Comparison of ENCODE assay signal across 8 mouse cellular contexts in the genomic region with DNA sequence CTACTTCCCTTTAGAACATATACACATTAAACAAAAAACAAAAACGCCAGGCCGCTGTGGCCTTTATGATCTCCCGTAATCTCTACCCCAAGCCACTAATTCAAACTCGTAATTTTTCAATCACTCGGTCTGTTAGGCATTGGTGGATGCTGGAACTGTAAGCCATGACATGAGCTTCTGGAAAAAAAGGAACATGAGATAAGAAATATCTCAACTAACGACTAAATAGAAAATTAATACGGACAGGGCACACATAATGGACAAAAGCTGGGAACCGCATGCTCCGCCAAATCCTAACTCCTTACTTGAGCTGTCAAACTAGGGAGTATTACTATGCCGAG. TPM values are rescaled to one million over a fixed set of nuclear protein-coding genes. Genes with fewer than 3 reads are reported as not detected.
DNase-seq lines count a peak whose midpoint lies in the region; ATAC-seq lines count a peak whose summit lies in the region.

No protein-coding gene starts in this region.

- H3K36me3 ChIP-seq in lung, embryonic 16.5 days (ENCODE audit: control insufficient read depth, insufficient read depth, low read length): no peaks in the 10 kb centered on the region
- peaks cover 4% of the 10 kb centered on the region for H3K36me3 ChIP-seq in erythroblast, embryonic 14.5 days (ENCODE audit: control insufficient read depth)
- H3K36me3 ChIP-seq in limb, embryonic 10.5 days: no peaks in the 10 kb centered on the region
- H3K36me3 ChIP-seq in neural tube, embryonic 15.5 days: no peaks in the 10 kb centered on the region

- WGBS in lung, embryonic 16.5 days: 40% methylated on average over 10 of the region's 10 CpGs
- 40% methylated on average over 10 of the region's 10 CpGs for WGBS in limb, embryonic 10.5 days
- WGBS in neural tube, embryonic 15.5 days: 45% methylated on average over 10 of the region's 10 CpGs

- no peak for DNase-seq in lung, postnatal 25 days (ENCODE audit: low spot score)
- DNase-seq in limb, embryonic 10.5 days (ENCODE audit: low spot score): no peak
- no peak for DNase-seq in urinary bladder, postnatal 10 days (ENCODE audit: low spot score)
- no peak for DNase-seq in cerebellum, postnatal 10 days
- DNase-seq in thymus, postnatal 10 days (ENCODE audit: low spot score in 2 of 2): no peak

- peak overlapping the region; percentile 82 for H3K9ac ChIP-seq in lung, embryonic 16.5 days (ENCODE audit: low read length)
- H3K9ac ChIP-seq in neural tube, embryonic 15.5 days (replicated peaks): no peak overlapping the region

- H3K4me3 ChIP-seq in lung, embryonic 16.5 days (ENCODE audit: low read length): peak overlapping the region; percentile 70
- peak overlapping the region; percentile 90 for H3K4me3 ChIP-seq in erythroblast, embryonic 14.5 days (replicated peaks)
- H3K4me3 ChIP-seq in limb, embryonic 10.5 days: peak overlapping the region; percentile 71
- peak overlapping the region; percentile 58 for H3K4me3 ChIP-seq in neural tube, embryonic 15.5 days (replicated peaks)

- H3K9me3 ChIP-seq in lung, embryonic 16.5 days (ENCODE audit: control insufficient read depth, low read length): no peaks in the 10 kb centered on the region
- H3K9me3 ChIP-seq in erythroblast, embryonic 14.5 days (ENCODE audit: control insufficient read depth, low read length): peaks cover 7% of the 10 kb centered on the region
- no peaks in the 10 kb centered on the region for H3K9me3 ChIP-seq in limb, embryonic 10.5 days (replicated peaks)
- no peaks in the 10 kb centered on the region for H3K9me3 ChIP-seq in neural tube, embryonic 15.5 days (replicated peaks)

- H3K27ac ChIP-seq in lung, embryonic 16.5 days (ENCODE audit: low read length): no peak overlapping the region; the same call in 1 of the 2 replicates
- peak overlapping the region; percentile 92; the same call in 1 of the 2 replicates for H3K27ac ChIP-seq in limb, embryonic 10.5 days
- peak overlapping the region; percentile 89 for H3K27ac ChIP-seq in neural tube, embryonic 15.5 days (replicated peaks)

- H3K27me3 ChIP-seq in lung, embryonic 16.5 days (ENCODE audit: control insufficient read depth, insufficient read depth, low read depth, low read length): no peaks in the 10 kb centered on the region
- H3K27me3 ChIP-seq in erythroblast, embryonic 14.5 days (ENCODE audit: control insufficient read depth): peaks cover 4% of the 10 kb centered on the region; the same call in 1 of the 2 replicates
- peaks cover 12% of the 10 kb centered on the region for H3K27me3 ChIP-seq in limb, embryonic 10.5 days (ENCODE audit: low read depth, poor library complexity, severe bottlenecking)
- H3K27me3 ChIP-seq in neural tube, embryonic 15.5 days (replicated peaks): no peaks in the 10 kb centered on the region

- H3K4me2 ChIP-seq in lung, embryonic 16.5 days (ENCODE audit: low read depth, low read length): peak overlapping the region; percentile 40; the same call in 1 of the 2 replicates
- peak overlapping the region; percentile 42 for H3K4me2 ChIP-seq in neural tube, embryonic 15.5 days

- 0 out of 2 replicates have a peak, but pooled peaks cover 2% of the 10 kb centered on the region for H3K4me1 ChIP-seq in lung, embryonic 16.5 days (replicated peaks; ENCODE audit: control insufficient read depth, insufficient read depth, low read length)
- H3K4me1 ChIP-seq in erythroblast, embryonic 14.5 days (ENCODE audit: control insufficient read depth): peaks cover 24% of the 10 kb centered on the region
- H3K4me1 ChIP-seq in limb, embryonic 10.5 days: no peaks in the 10 kb centered on the region
- H3K4me1 ChIP-seq in neural tube, embryonic 15.5 days: peaks cover 9% of the 10 kb centered on the region

- no peak for ATAC-seq in lung, embryonic 16.5 days (ENCODE audit: low read depth)
- ATAC-seq in neural tube, embryonic 15.5 days (ENCODE audit: low FRiP score): no peak

RNA-seq across cellular contexts. Expression of gene Thoc2, which starts 8.4 kb away (rescaled TPM):
- 82.7 and 85.4 TPM in 2 replicates for polyA plus RNA-seq in lung, embryonic 16.5 days (2015; fragmentation: Nextera tagmentation; extraction: Ambion mirVana)
- polyA plus RNA-seq in erythroblast, embryonic 14.5 days (2012): 0.42 and 0.63 TPM in 2 replicates
- 59.7 and 74.5 TPM in 2 replicates for polyA plus RNA-seq in limb, embryonic 10.5 days (2016; fragmentation: Nextera tagmentation; extraction: Ambion mirVana)
- 72.1 and 74.9 TPM in 2 replicates for polyA plus RNA-seq in neural tube, embryonic 15.5 days (2015; fragmentation: Nextera tagmentation; extraction: Ambion mirVana)

Comparison
In these comparisons a context has a peak if more than half of its experiments do, and no peak if none do; other contexts are left out.
1. RNA of gene Thoc2, which starts 8.4 kb away (polyA plus RNA-seq): 82.7 to 85.4 TPM in lung, embryonic 16.5 days, 59.7 to 74.5 TPM in limb, embryonic 10.5 days and 72.1 to 74.9 TPM in neural tube, embryonic 15.5 days; 0.42 to 0.63 TPM in erythroblast, embryonic 14.5 days; every median in the first group is over 10 times any median in the second.
2. Peak in every context shown above with its lines, with median percentiles within 50 percentile points of each other: H3K4me3 ChIP-seq.